Mouse (Mus musculus) olfactory bulb, adult 2 months (tissue): ENCODE measurements around the gene Dusp22. TPM values are rescaled to one million over a fixed set of nuclear protein-coding genes. Genes with fewer than 3 reads are reported as not detected.

Source experiments
- H3K27ac ChIP-seq: fragments of 200-500 bp; 2 replicates; pipeline ENCODE4 v1.5.1; 2012; ENCODE audit warnings: low read depth, low read length; ENCODE audit not compliant: insufficient read depth
- H3K4me1 ChIP-seq: fragments of 200-500 bp; 2 replicates; pipeline ENCODE4 v1.6.1; 2012; ENCODE audit warnings: low read length; ENCODE audit not compliant: control insufficient read depth, insufficient read depth
- H3K4me3 ChIP-seq: fragments of 200-500 bp; 2 replicates; pipeline ENCODE4 v1.5.1; 2012; ENCODE audit warnings: mild to moderate bottlenecking, low read depth, low read length, moderate library complexity; ENCODE audit not compliant: insufficient read depth
- CTCF ChIP-seq: fragments of 200-500 bp; IDR thresholded peaks from 2 replicates; pipeline ENCODE4 v1.5.1; 2012; ENCODE audit warnings: low read depth, mild to moderate bottlenecking, low read length, moderate library complexity; ENCODE audit not compliant: insufficient read depth
- POLR2A ChIP-seq: fragments of 200-500 bp; IDR thresholded peaks from 2 replicates; pipeline ENCODE4 v1.6.1; 2012; ENCODE audit warnings: mild to moderate bottlenecking, low read depth, low read length, moderate library complexity; ENCODE audit not compliant: insufficient read depth
- whole genome bisulfite sequencing: fragments of 180-500 bp; shearing (Covaris S2); methylation state at CpG from one replicate; pipeline ENCODE4 v1.1.7; 2018; 5-methylcytosine and 5-hydroxymethylcytosine counted together
- polyA plus RNA-seq: library from polyadenylated mRNA; stranded (reverse); fragments of >200 nt; gene quantifications from 2 replicates; pipeline ENCODE4 v1.2.4, GENCODE M21; 2012; ENCODE audit warnings: low replicate concordance; ENCODE audit not compliant: missing spikeins, insufficient read depth, insufficient read length

Gene Dusp22
- polyA plus RNA-seq, 1 experiment, result not detected

GRCm38 (mm10) chr13:30658201-30658996 is 1.4 kb upstream of the Dusp22 start:
- H3K27ac ChIP-seq, result no peak overlapping the region
- TF ChIP-seq CTCF (no peak), POLR2A (no peak)
- no peak overlapping the region for H3K4me3 ChIP-seq
- peaks cover 10% of the 10 kb centered on the region for H3K4me1 ChIP-seq
- 81% methylated on average over 2 of the region's 2 CpGs for WGBS

DNA sequence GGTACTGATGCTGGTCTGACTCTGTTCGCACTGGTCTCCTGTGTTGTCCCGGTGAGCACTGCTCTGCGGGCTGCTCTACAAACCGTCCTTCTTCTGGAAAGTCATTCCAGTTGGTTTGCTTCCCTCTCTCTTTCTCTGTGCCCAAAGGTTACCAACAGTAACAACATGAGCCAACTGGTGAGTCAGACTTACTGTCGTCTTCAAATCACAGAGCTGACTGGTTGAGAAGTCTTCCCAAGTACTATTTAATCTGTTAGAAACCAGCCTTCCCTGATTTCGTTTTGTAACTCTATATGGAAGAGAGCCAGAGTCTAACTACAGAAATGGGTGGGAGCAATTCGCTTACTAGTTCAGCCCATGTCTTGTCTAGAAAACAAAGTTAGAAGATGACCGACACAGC is 5.5 kb downstream of the Dusp22 start:
- Histone ChIP-seq H3K27ac (no peak overlapping the region), H3K4me1 (peaks cover 14% of the 10 kb centered on the region), H3K4me3 (no peak overlapping the region)
- WGBS, result 57% methylated on average over 8 of the region's 8 CpGs
- no peak for TF ChIP-seq CTCF
- no peak for TF ChIP-seq POLR2A

DNA sequence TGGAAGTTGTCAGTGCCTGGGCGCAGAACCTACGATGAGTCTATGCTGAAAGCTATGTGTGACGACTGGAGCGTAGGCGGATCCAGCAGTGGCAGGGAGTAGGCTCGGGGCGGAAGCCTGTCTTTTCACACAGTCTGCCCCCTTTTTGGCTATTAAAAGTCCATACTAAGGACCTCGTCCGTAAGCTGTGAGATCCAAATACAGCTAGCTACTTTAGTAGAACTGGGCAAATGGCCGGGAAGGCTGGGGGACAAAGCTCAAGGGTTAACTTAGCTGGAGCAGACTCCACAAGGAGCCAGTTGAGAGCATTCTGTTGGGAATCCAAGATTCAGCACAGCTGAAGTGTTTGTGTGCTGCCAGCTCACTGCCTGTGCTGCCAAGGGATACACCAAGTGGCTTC is 6.7 kb downstream of the Dusp22 start:
- 53% methylated on average over 10 of the region's 10 CpGs for WGBS

GRCm38 (mm10) chr13:30668301-30668700 is 8.5 kb downstream of the Dusp22 start:
- TF ChIP-seq POLR2A (no peak), CTCF (no peak)
- Histone ChIP-seq H3K4me3 (no peak overlapping the region), H3K4me1 (peaks cover 12% of the 10 kb centered on the region), H3K27ac (no peak overlapping the region)
- WGBS, result 77% methylated on average over 5 of the region's 5 CpGs

More for the DNA sequence above, 6.7 kb downstream of the Dusp22 start:
- no peak overlapping the region for H3K4me3 ChIP-seq
- TF ChIP-seq CTCF, result no peak
- no peak for TF ChIP-seq POLR2A
- no peak overlapping the region for H3K27ac ChIP-seq
- peaks cover 15% of the 10 kb centered on the region for H3K4me1 ChIP-seq

DNA sequence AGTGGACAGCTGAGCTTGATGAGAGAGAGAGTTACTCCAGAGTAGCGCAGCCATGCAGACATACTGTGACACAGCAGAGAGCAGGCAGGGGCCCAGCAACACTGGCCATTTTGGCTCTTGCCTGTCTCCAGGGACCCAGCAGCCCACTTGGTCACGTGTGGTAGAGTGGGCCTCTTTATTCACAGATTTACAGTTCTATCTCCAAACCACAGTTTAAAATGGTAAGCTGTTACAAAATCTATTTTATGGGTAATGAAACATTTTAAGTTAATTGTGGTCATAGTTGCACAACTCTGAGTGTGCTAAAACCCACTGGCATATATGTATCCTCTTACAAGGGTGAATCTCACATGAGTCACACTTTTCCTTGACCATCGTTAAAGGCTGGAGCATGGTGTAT is 9.5 kb downstream of the Dusp22 start:
- no peak overlapping the region for H3K4me3 ChIP-seq
- TF ChIP-seq POLR2A (no peak), CTCF (no peak)
- H3K27ac ChIP-seq, result no peak overlapping the region
- 91% methylated on average over 3 of the region's 3 CpGs for WGBS
- H3K4me1 ChIP-seq, result peaks cover 11% of the 10 kb centered on the region

GRCm38 (mm10) chr13:30673878-30674277 is 14.1 kb downstream of the Dusp22 start:
- no peak for TF ChIP-seq CTCF
- TF ChIP-seq POLR2A, result no peak
- peaks cover 2% of the 10 kb centered on the region; the same call in 1 of the 2 replicates for H3K4me1 ChIP-seq
- WGBS, result 89% methylated on average over 5 of the region's 5 CpGs
- no peak overlapping the region for H3K4me3 ChIP-seq
- H3K27ac ChIP-seq, result no peak overlapping the region

- no peak for TF ChIP-seq POLR2A
- TF ChIP-seq CTCF, result no peak
- Histone ChIP-seq H3K27ac (no peak overlapping the region), H3K4me1 (no peaks in the 10 kb centered on the region), H3K4me3 (no peak overlapping the region)
- 94% methylated on average over 5 of the region's 5 CpGs for WGBS
Observed at GRCm38 (mm10) chr13:30678822-30679221, 19.0 kb downstream of the Dusp22 start.

DNA sequence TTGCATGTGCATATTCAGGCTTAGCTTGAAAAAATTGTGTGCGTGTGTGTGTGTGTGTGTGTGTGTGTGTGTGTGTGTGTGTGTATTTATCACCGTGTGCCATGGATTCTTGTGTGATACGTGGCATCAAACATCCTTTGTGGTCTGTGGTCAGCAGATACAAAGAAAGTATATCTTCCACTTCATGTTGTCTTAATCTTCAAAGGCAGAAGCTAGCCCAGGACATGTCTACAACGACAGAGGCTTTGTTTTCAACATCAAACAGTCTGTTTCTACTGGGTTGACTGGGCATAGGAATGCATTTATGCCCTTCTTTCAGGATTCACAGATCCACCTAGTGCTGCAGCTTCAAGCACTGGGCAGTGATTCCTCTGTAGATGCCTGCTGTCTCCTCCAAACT is 22.1 kb downstream of the Dusp22 start:
- H3K4me3 ChIP-seq, result no peak overlapping the region
- 0 out of 2 replicates have a peak, but pooled peaks cover 2% of the 10 kb centered on the region for H3K4me1 ChIP-seq
- WGBS, result 82% methylated on average over 4 of the region's 4 CpGs
- TF ChIP-seq POLR2A (no peak), CTCF (no peak)
- H3K27ac ChIP-seq, result no peak overlapping the region

- WGBS, result 41% methylated on average over 3 of the region's 3 CpGs
- Histone ChIP-seq H3K4me3 (no peak overlapping the region), H3K27ac (no peak overlapping the region), H3K4me1 (0 out of 2 replicates have a peak, but pooled peaks cover 2% of the 10 kb centered on the region)
- no peak for TF ChIP-seq POLR2A
- no peak for TF ChIP-seq CTCF
Observed at GRCm38 (mm10) chr13:30682328-30682727, 22.5 kb downstream of the Dusp22 start.

GRCm38 (mm10) chr13:30684614-30685122 is 24.9 kb downstream of the Dusp22 start:
- no peak overlapping the region for H3K27ac ChIP-seq
- TF ChIP-seq CTCF, result no peak
- TF ChIP-seq POLR2A, result no peak
- H3K4me1 ChIP-seq, result 0 out of 2 replicates have a peak, but pooled peaks cover 2% of the 10 kb centered on the region
- WGBS, result 66% methylated on average over 6 of the region's 6 CpGs
- H3K4me3 ChIP-seq, result no peak overlapping the region
